Mouse (Mus musculus) liver, embryonic 14.5 days (tissue): ENCODE results near the gene Enox1. TPM values are rescaled to one million over a fixed set of nuclear protein-coding genes. Genes with fewer than 3 reads are reported as not detected.

Experiments used
- ATAC-seq: fragments of 200-750 bp; cut with Nextera tagmentation; 2 replicates; pipeline ENCODE4 v1.8.0; 2017; ENCODE audit warnings: moderate number of reproducible peaks, mild to moderate bottlenecking, moderate library complexity; ENCODE audit not compliant: insufficient read depth
- DNase-seq, 3 experiments: peaks; one replicate each; pipeline ENCODE4 v3.0.0-alpha.2; 2012 to 2013; ENCODE audit warnings: low read depth in 3 of 3, low spot score in 3 of 3
- H3K27ac ChIP-seq: fragments of 300-500 bp; sonication (generic); 2 replicates; pipeline ENCODE4 v1.5.1; 2014; ENCODE audit warnings: moderate library complexity, mild to moderate bottlenecking, control low read depth, inconsistent platforms
- H3K27me3 ChIP-seq: fragments of 300-500 bp; sonication (generic); 2 replicates; pipeline ENCODE4 v1.6.1; 2014; ENCODE audit warnings: mild to moderate bottlenecking, low read length, moderate library complexity; ENCODE audit not compliant: control insufficient read depth, insufficient read depth
- H3K36me3 ChIP-seq: fragments of 300-500 bp; sonication (generic); replicated peaks from 2 replicates; pipeline ENCODE4 v1.6.1; 2014; ENCODE audit warnings: low read depth; ENCODE audit not compliant: control insufficient read depth, insufficient read depth
- H3K4me1 ChIP-seq, 2 experiments: fragments of 200-500 bp in 1 of 2; fragments of 300-500 bp in 1 of 2; sonication (generic) in 1 of 2; replicated peaks; 2 replicates each; pipeline ENCODE4 v1.6.1; 2012 to 2014; ENCODE audit warnings: antibody characterized with exemption in 1 of 2, inconsistent platforms in 1 of 2, low read length in 1 of 2; ENCODE audit not compliant: control insufficient read depth in 2 of 2, insufficient read depth in 2 of 2
- H3K4me2 ChIP-seq: fragments of 300-500 bp; sonication (generic); 2 replicates; pipeline ENCODE4 v1.6.1; 2014; ENCODE audit warnings: low read depth, mild to moderate bottlenecking, control low read depth, moderate library complexity
- H3K4me3 ChIP-seq, 2 experiments: fragments of 200-500 bp in 1 of 2; fragments of 300-500 bp in 1 of 2; sonication (generic) in 1 of 2; 2 replicates each; pipeline ENCODE4 v1.5.1; 2012 to 2014; ENCODE audit warnings: low read depth in 2 of 2, low read length in 2 of 2, mild to moderate bottlenecking in 2 of 2, control low read depth in 1 of 2, inconsistent platforms in 1 of 2, moderate library complexity in 1 of 2; ENCODE audit not compliant: insufficient read depth in 1 of 2
- H3K9ac ChIP-seq: fragments of 300-500 bp; sonication (generic); replicated peaks from 2 replicates; pipeline ENCODE4 v1.6.1; 2014; ENCODE audit warnings: mild to moderate bottlenecking, control low read depth, moderate library complexity
- H3K9me3 ChIP-seq: fragments of 300-500 bp; sonication (generic); 2 replicates; pipeline ENCODE4 v1.6.1; 2016; ENCODE audit warnings: low read length, mixed read lengths; ENCODE audit not compliant: control insufficient read depth
- CTCF ChIP-seq: IDR thresholded peaks from 2 replicates; pipeline ENCODE4 v1.5.1; 2016; ENCODE audit warnings: antibody characterized with exemption, low read depth, control low read depth
- EP300 ChIP-seq: IDR thresholded peaks from 2 replicates; pipeline ENCODE4 v1.6.1; 2016; ENCODE audit warnings: antibody characterized with exemption, low read depth
- WGBS: fragments of 180-500 bp; shearing (Covaris S2); extraction: QIAGEN DNeasy Blood & Tissue Kit; methylation state at CpG from one replicate; pipeline ENCODE4 v1.1.7; 2014; ENCODE audit not compliant: insufficient replicate concordance; 5-methylcytosine and 5-hydroxymethylcytosine counted together
- polyA plus RNA-seq, 2 experiments: library from polyadenylated mRNA; depleted of rRNA in 1 of 2; stranded (reverse) in 1 of 2; unstranded in 1 of 2; fragments of >200 nt; fragmentation: Nextera tagmentation in 1 of 2; extraction: Ambion mirVana in 1 of 2; gene quantifications; 2 replicates each; pipeline versions ENCODE4 v1.2.1 to v1.2.3; 2012 to 2014

Gene Enox1
- polyA plus RNA-seq, 2 experiments: 0.07 to 0.10 TPM

GRCm38 (mm10) chr14:77504458-77505135 is 348.0 kb downstream of the Enox1 start:
- Histone ChIP-seq H3K36me3 (no peaks in the 10 kb centered on the region), H3K4me2 (no peak overlapping the region), H3K9me3 (no peaks in the 10 kb centered on the region), H3K4me3 (no peak overlapping the region), H3K27ac (no peak overlapping the region), H3K27me3 (no peaks in the 10 kb centered on the region), H3K4me1 (no peaks in the 10 kb centered on the region), H3K9ac (no peak overlapping the region)
- no peak for TF ChIP-seq EP300
- TF ChIP-seq CTCF: no peak
- ATAC-seq (no peak), DNase-seq (no peak)
- 51% methylated on average over 12 of the region's 12 CpGs for WGBS

- no peak overlapping the region for H3K4me3 ChIP-seq
- TF ChIP-seq EP300: no peak
- TF ChIP-seq CTCF: no peak
- H3K27me3 ChIP-seq: no peaks in the 10 kb centered on the region
- no peak for ATAC-seq
- no peak overlapping the region for H3K9ac ChIP-seq
- 32% methylated on average over 9 of the region's 9 CpGs for WGBS
- no peak overlapping the region for H3K27ac ChIP-seq
- no peaks in the 10 kb centered on the region for H3K4me1 ChIP-seq
- H3K4me2 ChIP-seq: no peak overlapping the region
- DNase-seq: no peak
- H3K36me3 ChIP-seq: no peaks in the 10 kb centered on the region
- H3K9me3 ChIP-seq: no peaks in the 10 kb centered on the region
Measured at GRCm38 (mm10) chr14:77506341-77506740, 349.8 kb downstream of the Enox1 start.

- TF ChIP-seq EP300 (no peak), CTCF (no peak)
- Histone ChIP-seq H3K4me3 (no peak overlapping the region), H3K9ac (no peak overlapping the region), H3K27ac (no peak overlapping the region), H3K9me3 (no peaks in the 10 kb centered on the region), H3K36me3 (no peaks in the 10 kb centered on the region), H3K4me2 (no peak overlapping the region), H3K27me3 (no peaks in the 10 kb centered on the region), H3K4me1 (no peaks in the 10 kb centered on the region)
- no peak for DNase-seq
- WGBS: 57% methylated on average over 12 of the region's 12 CpGs
- ATAC-seq: no peak
Measured at GRCm38 (mm10) chr14:77508036-77508435, 351.5 kb downstream of the Enox1 start.

GRCm38 (mm10) chr14:77509042-77509441 is 352.5 kb downstream of the Enox1 start:
- no peak for ATAC-seq
- TF ChIP-seq CTCF (no peak), EP300 (no peak)

GRCm38 (mm10) chr14:77509924-77510323 is 353.4 kb downstream of the Enox1 start:
- 57% methylated on average over 3 of the region's 3 CpGs for WGBS
- DNase-seq (no peak), ATAC-seq (no peak)
- Histone ChIP-seq H3K4me3 (no peak overlapping the region), H3K4me1 (no peaks in the 10 kb centered on the region), H3K9ac (no peak overlapping the region), H3K27me3 (no peaks in the 10 kb centered on the region), H3K27ac (no peak overlapping the region), H3K9me3 (no peaks in the 10 kb centered on the region), H3K36me3 (no peaks in the 10 kb centered on the region), H3K4me2 (no peak overlapping the region)
- no peak for TF ChIP-seq EP300
- no peak for TF ChIP-seq CTCF

More at GRCm38 (mm10) chr14:77509042-77509441, 352.5 kb downstream of the Enox1 start:
- DNase-seq: no peak
- Histone ChIP-seq H3K4me1 (no peaks in the 10 kb centered on the region), H3K4me3 (no peak overlapping the region), H3K9me3 (no peaks in the 10 kb centered on the region), H3K36me3 (no peaks in the 10 kb centered on the region), H3K27ac (no peak overlapping the region), H3K9ac (no peak overlapping the region), H3K27me3 (no peaks in the 10 kb centered on the region), H3K4me2 (no peak overlapping the region)
- WGBS: 62% methylated on average over 6 of the region's 6 CpGs
